Mouse (Mus musculus): ENCODE data around the gene Ppp3r1.
A peak's percentile ranks its signal among the peaks of the same experiment; 100 is the strongest.

Ppp3r1 gene

GRCm38 (mm10) chr11:17158858-17159737, at the start of gene Ppp3r1:
Gene Ppp3r1, plus strand, starts transcription at chr11:17159263.
- peak; percentile 96 for DNase-seq (ENCODE audit: low read depth)

GRCm38 (mm10) chr11:17112419-17113090, 46.5 kb upstream of the Ppp3r1 start:
- DNase-seq (ENCODE audit: low read depth): no peak

GRCm38 (mm10) chr11:17126418-17126817, 32.6 kb upstream of the Ppp3r1 start:
- no peak for DNase-seq (ENCODE audit: low read depth)

- DNase-seq (ENCODE audit: low read depth): no peak
Measured at GRCm38 (mm10) chr11:17135638-17136037, 23.4 kb upstream of the Ppp3r1 start.

- DNase-seq (ENCODE audit: low read depth): no peak
Measured at GRCm38 (mm10) chr11:17138306-17139033, 20.6 kb upstream of the Ppp3r1 start.

GRCm38 (mm10) chr11:17159738-17160241, 727 bp downstream of the Ppp3r1 start:
- no peak for DNase-seq (ENCODE audit: low read depth)

GRCm38 (mm10) chr11:17160242-17160641, 1.2 kb downstream of the Ppp3r1 start:
- DNase-seq (ENCODE audit: low read depth): peak; percentile 81

- no peak for DNase-seq (ENCODE audit: low read depth)
Measured at GRCm38 (mm10) chr11:17163956-17164355, 4.9 kb downstream of the Ppp3r1 start.

GRCm38 (mm10) chr11:17166627-17167026, 7.6 kb downstream of the Ppp3r1 start:
- no peak for DNase-seq (ENCODE audit: low read depth)

- DNase-seq (ENCODE audit: low read depth): no peak
Measured at GRCm38 (mm10) chr11:17169262-17169661, 10.2 kb downstream of the Ppp3r1 start.

- no peak for DNase-seq (ENCODE audit: low read depth)
Measured at GRCm38 (mm10) chr11:17170938-17171729, 12.1 kb downstream of the Ppp3r1 start.

- no peak for DNase-seq (ENCODE audit: low read depth)
Measured at GRCm38 (mm10) chr11:17172300-17172699, 13.2 kb downstream of the Ppp3r1 start.

- no peak for DNase-seq (ENCODE audit: low read depth)
Measured at GRCm38 (mm10) chr11:17176638-17177037, 17.6 kb downstream of the Ppp3r1 start.

GRCm38 (mm10) chr11:17180753-17181152, 21.7 kb downstream of the Ppp3r1 start:
- DNase-seq (ENCODE audit: low read depth): no peak

- no peak for DNase-seq (ENCODE audit: low read depth)
Measured at GRCm38 (mm10) chr11:17181807-17182206, 22.7 kb downstream of the Ppp3r1 start, which contains the start of gene Wdr92. Gene Wdr92, plus strand, starts transcription at chr11:17182107.

GRCm38 (mm10) chr11:17183165-17183564, 24.1 kb downstream of the Ppp3r1 start:
- no peak for DNase-seq (ENCODE audit: low read depth)

GRCm38 (mm10) chr11:17187649-17188048, 28.6 kb downstream of the Ppp3r1 start:
- no peak for DNase-seq (ENCODE audit: low read depth)

- DNase-seq (ENCODE audit: low read depth): no peak
Measured at GRCm38 (mm10) chr11:17188786-17189185, 29.7 kb downstream of the Ppp3r1 start.

GRCm38 (mm10) chr11:17192151-17192844, 33.2 kb downstream of the Ppp3r1 start:
- peak; percentile 47 for DNase-seq (ENCODE audit: low read depth)

GRCm38 (mm10) chr11:17199170-17199569, 40.1 kb downstream of the Ppp3r1 start:
- DNase-seq (ENCODE audit: low read depth): no peak
